Mouse (Mus musculus) T-helper 17 cell (primary cell): ENCODE data around the gene Sae1.
"Not testable (repeated sequence)": the region's sequence is repeated elsewhere in the genome, so short reads cannot be mapped to it uniquely, and the experiment has no call there.

Source experiments
- in situ Hi-C, 2 experiments: fragments of 300-600 bp; cut with MboI, MseI; formaldehyde crosslinking; loops; 1 replicate in 1 of 2; 2 replicates in 1 of 2; pipeline ENCODE4 v1.15.1; 2025; ENCODE audit warnings: high pct_unique_total_duplicates in 2 of 2

Sae1 gene

GRCm38 (mm10) chr7:16402968-16403948 lies 15.7 kb upstream of the Sae1 start:
- in situ Hi-C loops, result no loop called here

- in situ Hi-C loops, result no loop called here
Measured at GRCm38 (mm10) chr7:16402449-16402848, 14.8 kb upstream of the Sae1 start.

GRCm38 (mm10) chr7:16401991-16402431 lies 14.4 kb upstream of the Sae1 start:
- in situ Hi-C loops, result no loop called here

- in situ Hi-C loops, result no loop called here
Measured at GRCm38 (mm10) chr7:16400689-16401611, 13.3 kb upstream of the Sae1 start, which contains the start of gene Zc3h4. Gene Zc3h4 (plus strand): TSS chr7:16400910.

GRCm38 (mm10) chr7:16399820-16400688 lies 12.4 kb upstream of the Sae1 start:
- in situ Hi-C loops, result no loop called here

GRCm38 (mm10) chr7:16399098-16399819 lies 11.7 kb upstream of the Sae1 start:
- in situ Hi-C loops, result no loop called here

GRCm38 (mm10) chr7:16398387-16399050 lies 10.9 kb upstream of the Sae1 start:
- in situ Hi-C loops, result no loop called here

GRCm38 (mm10) chr7:16397465-16397864 lies 9.9 kb upstream of the Sae1 start:
- in situ Hi-C loops, result no loop called here

- in situ Hi-C loops, result no loop called here
Measured at GRCm38 (mm10) chr7:16395944-16396343, 8.3 kb upstream of the Sae1 start.

- in situ Hi-C loops, result no loop called here
Measured at GRCm38 (mm10) chr7:16392923-16393322, 5.3 kb upstream of the Sae1 start.

GRCm38 (mm10) chr7:16389942-16390341 lies 2.3 kb upstream of the Sae1 start:
- in situ Hi-C loops, result not testable (repeated sequence)

GRCm38 (mm10) chr7:16376505-16376904 lies 11.1 kb downstream of the Sae1 start:
- in situ Hi-C loops, result no loop called here

GRCm38 (mm10) chr7:16374989-16375388 lies 12.6 kb downstream of the Sae1 start:
- in situ Hi-C loops, result no loop called here

GRCm38 (mm10) chr7:16373719-16374118 lies 13.9 kb downstream of the Sae1 start:
- in situ Hi-C loops, result no loop called here

- in situ Hi-C loops, result no loop called here
Measured at GRCm38 (mm10) chr7:16370596-16370995, 17.0 kb downstream of the Sae1 start.

- in situ Hi-C loops, result no loop called here
Measured at GRCm38 (mm10) chr7:16368835-16369234, 18.8 kb downstream of the Sae1 start.

- in situ Hi-C loops, result no loop called here
Measured at GRCm38 (mm10) chr7:16366669-16367068, 20.9 kb downstream of the Sae1 start.

GRCm38 (mm10) chr7:16366133-16366646 lies 21.4 kb downstream of the Sae1 start:
- in situ Hi-C loops, result no loop called here

GRCm38 (mm10) chr7:16364901-16365500 lies 22.6 kb downstream of the Sae1 start:
- in situ Hi-C loops, result no loop called here
